Mouse (Mus musculus) erythroblast, embryonic 14.5 days (primary cell): Measurements from ENCODE around the gene Ddx58. TPM values are rescaled to one million over a fixed set of nuclear protein-coding genes. Genes with fewer than 3 reads are reported as not detected.

ENCODE experiments used
- H3K27me3 ChIP-seq: 2 replicates; pipeline ENCODE4 v1.6.1; 2012; ENCODE audit warnings: inconsistent platforms; ENCODE audit not compliant: control insufficient read depth
- H3K36me3 ChIP-seq: 2 replicates; pipeline ENCODE4 v1.6.1; 2012; ENCODE audit warnings: mild to moderate bottlenecking, inconsistent platforms; ENCODE audit not compliant: control insufficient read depth
- H3K4me1 ChIP-seq: 2 replicates; pipeline ENCODE4 v1.6.1; 2012; ENCODE audit warnings: inconsistent platforms; ENCODE audit not compliant: control insufficient read depth
- H3K4me3 ChIP-seq: replicated peaks from 2 replicates; pipeline ENCODE3; 2012; ENCODE audit warnings: moderate library complexity, mild to moderate bottlenecking, inconsistent platforms
- H3K9me3 ChIP-seq: 2 replicates; pipeline ENCODE4 v1.6.1; 2012; ENCODE audit warnings: low read length, inconsistent platforms, mixed read lengths; ENCODE audit not compliant: control insufficient read depth
- GATA1 ChIP-seq: IDR thresholded peaks from 2 replicates; pipeline ENCODE4 v1.6.1; 2012; ENCODE audit warnings: low read length, inconsistent platforms, mixed read lengths
- TAL1 ChIP-seq: IDR thresholded peaks from 3 replicates; pipeline ENCODE4 v1.6.1; 2012; ENCODE audit warnings: low read length, inconsistent platforms, mixed read lengths
- polyA plus RNA-seq: library from polyadenylated mRNA; stranded (reverse); fragments of >175 nt; gene quantifications from 2 replicates; pipeline ENCODE4 v1.2.3, GENCODE M21; 2012

Ddx58 gene
- polyA plus RNA-seq, 1 experiment: 0.01 TPM

- H3K9me3 ChIP-seq: no peaks in the 10 kb centered on the region
- peaks cover 2% of the 10 kb centered on the region; the same call in 1 of the 2 replicates for H3K36me3 ChIP-seq
- H3K4me3 ChIP-seq: no peak overlapping the region
- H3K27me3 ChIP-seq: no peaks in the 10 kb centered on the region
- TF ChIP-seq GATA1: no peak
- TF ChIP-seq TAL1: no peak
- no peaks in the 10 kb centered on the region for H3K4me1 ChIP-seq
Measured at GRCm38 (mm10) chr4:40204374-40204773, 35.3 kb downstream of the Ddx58 start.

GRCm38 (mm10) chr4:40202205-40202604 is 37.4 kb downstream of the Ddx58 start:
- no peak overlapping the region for H3K4me3 ChIP-seq
- H3K9me3 ChIP-seq: no peaks in the 10 kb centered on the region
- H3K36me3 ChIP-seq: peaks cover 11% of the 10 kb centered on the region
- no peaks in the 10 kb centered on the region for H3K27me3 ChIP-seq
- H3K4me1 ChIP-seq: no peaks in the 10 kb centered on the region
- TF ChIP-seq GATA1: no peak
- TF ChIP-seq TAL1: no peak

- no peak for TF ChIP-seq TAL1
- no peak for TF ChIP-seq GATA1
- Histone ChIP-seq H3K9me3 (no peaks in the 10 kb centered on the region), H3K27me3 (no peaks in the 10 kb centered on the region)
Measured at GRCm38 (mm10) chr4:40195336-40195735, 44.3 kb downstream of the Ddx58 start.

GRCm38 (mm10) chr4:40193461-40193860 is 46.2 kb downstream of the Ddx58 start:
- H3K36me3 ChIP-seq: peaks cover 46% of the 10 kb centered on the region
- no peaks in the 10 kb centered on the region for H3K9me3 ChIP-seq
- no peak overlapping the region for H3K4me3 ChIP-seq
- H3K27me3 ChIP-seq: no peaks in the 10 kb centered on the region
- TF ChIP-seq GATA1 (no peak), TAL1 (no peak)
- no peaks in the 10 kb centered on the region for H3K4me1 ChIP-seq

More at GRCm38 (mm10) chr4:40195336-40195735, 44.3 kb downstream of the Ddx58 start:
- Histone ChIP-seq H3K36me3 (peaks cover 30% of the 10 kb centered on the region), H3K4me1 (no peaks in the 10 kb centered on the region), H3K4me3 (no peak overlapping the region)

- TF ChIP-seq GATA1: no peak
- TF ChIP-seq TAL1: no peak
- Histone ChIP-seq H3K4me1 (no peaks in the 10 kb centered on the region), H3K36me3 (peaks cover 43% of the 10 kb centered on the region)
Measured at GRCm38 (mm10) chr4:40192246-40192645, 47.4 kb downstream of the Ddx58 start.

GRCm38 (mm10) chr4:40187956-40188355 is 51.7 kb downstream of the Ddx58 start:
- Histone ChIP-seq H3K27me3 (no peaks in the 10 kb centered on the region), H3K36me3 (peaks cover 60% of the 10 kb centered on the region), H3K9me3 (no peaks in the 10 kb centered on the region), H3K4me1 (peaks cover under 1% of the 10 kb centered on the region; the same call in 1 of the 2 replicates), H3K4me3 (no peak overlapping the region)
- no peak for TF ChIP-seq TAL1
- TF ChIP-seq GATA1: no peak

More at GRCm38 (mm10) chr4:40192246-40192645, 47.4 kb downstream of the Ddx58 start:
- H3K4me3 ChIP-seq: no peak overlapping the region
- no peaks in the 10 kb centered on the region for H3K27me3 ChIP-seq
- H3K9me3 ChIP-seq: no peaks in the 10 kb centered on the region

- TF ChIP-seq TAL1: no peak
- no peak for TF ChIP-seq GATA1
- Histone ChIP-seq H3K36me3 (peaks cover 66% of the 10 kb centered on the region), H3K4me1 (peaks cover 4% of the 10 kb centered on the region; the same call in 1 of the 2 replicates)
Measured at GRCm38 (mm10) chr4:40184470-40184869, 55.2 kb downstream of the Ddx58 start.

GRCm38 (mm10) chr4:40183781-40184180 is 55.8 kb downstream of the Ddx58 start:
- Histone ChIP-seq H3K4me3 (no peak overlapping the region), H3K36me3 (peaks cover 59% of the 10 kb centered on the region), H3K9me3 (no peaks in the 10 kb centered on the region), H3K4me1 (peaks cover 4% of the 10 kb centered on the region; the same call in 1 of the 2 replicates), H3K27me3 (no peaks in the 10 kb centered on the region)
- no peak for TF ChIP-seq TAL1
- TF ChIP-seq GATA1: no peak

More at GRCm38 (mm10) chr4:40184470-40184869, 55.2 kb downstream of the Ddx58 start:
- Histone ChIP-seq H3K9me3 (no peaks in the 10 kb centered on the region), H3K4me3 (no peak overlapping the region), H3K27me3 (no peaks in the 10 kb centered on the region)

GRCm38 (mm10) chr4:40182651-40183320 is 56.8 kb downstream of the Ddx58 start:
- no peak for TF ChIP-seq GATA1
- TF ChIP-seq TAL1: no peak

GRCm38 (mm10) chr4:40181681-40182080 is 57.9 kb downstream of the Ddx58 start:
- no peak for TF ChIP-seq TAL1
- TF ChIP-seq GATA1: no peak
- Histone ChIP-seq H3K4me1 (peaks cover 6% of the 10 kb centered on the region), H3K27me3 (no peaks in the 10 kb centered on the region), H3K4me3 (no peak overlapping the region), H3K36me3 (peaks cover 55% of the 10 kb centered on the region), H3K9me3 (no peaks in the 10 kb centered on the region)

More at GRCm38 (mm10) chr4:40182651-40183320, 56.8 kb downstream of the Ddx58 start:
- H3K27me3 ChIP-seq: no peaks in the 10 kb centered on the region
- peaks cover 57% of the 10 kb centered on the region for H3K36me3 ChIP-seq
- no peak overlapping the region for H3K4me3 ChIP-seq
- peaks cover 6% of the 10 kb centered on the region for H3K4me1 ChIP-seq
- no peaks in the 10 kb centered on the region for H3K9me3 ChIP-seq
